Mouse (Mus musculus): ENCODE measurements around the gene Polrmt.

- TF ChIP-seq CTCF (IDR thresholded peaks at IDR 0.05; ENCODE audit: low read depth, low read length) (no peak), POLR2A (IDR thresholded peaks at IDR 0.05; ENCODE audit: insufficient read depth, low read length) (no peak), EP300 (IDR thresholded peaks at IDR 0.05; ENCODE audit: insufficient read depth, low read depth, low read length) (no peak)
Measured at GRCm38 (mm10) chr10:79714996-79715395, 31.4 kb downstream of the Polrmt start.

Measured in ES-Bruce4 (cell line).